Mouse (Mus musculus) kidney, adult 2 months (tissue): ENCODE data around the gene Arpp19.

Source experiments
- CTCF ChIP-seq: fragments of 200-500 bp; conservative IDR thresholded peaks from 2 replicates; pipeline ENCODE4 v1.5.1; 2011; ENCODE audit warnings: low read depth, mild to moderate bottlenecking, control low read depth, low read length, moderate library complexity, mixed read lengths; ENCODE audit not compliant: insufficient read depth, insufficient read length
- POLR2A ChIP-seq: fragments of 200-500 bp; IDR thresholded peaks from one replicate; pipeline ENCODE4 v1.6.1; 2011; ENCODE audit warnings: low read depth, low read length, control low read depth

GRCm38 (mm10) chr9:75001006-75001405, 36.4 kb upstream of the Arpp19 start:
- TF ChIP-seq CTCF (no peak), POLR2A (no peak)
